Mouse (Mus musculus) olfactory bulb, adult 2 months (tissue): ENCODE data around the gene Vgll4. TPM values are rescaled to one million over a fixed set of nuclear protein-coding genes. Genes with fewer than 3 reads are reported as not detected.

Experiments
- H3K27ac ChIP-seq: fragments of 200-500 bp; 2 replicates; pipeline ENCODE4 v1.5.1; 2012; ENCODE audit warnings: low read depth, low read length; ENCODE audit not compliant: insufficient read depth
- H3K4me1 ChIP-seq: fragments of 200-500 bp; 2 replicates; pipeline ENCODE4 v1.6.1; 2012; ENCODE audit warnings: low read length; ENCODE audit not compliant: control insufficient read depth, insufficient read depth
- H3K4me3 ChIP-seq: fragments of 200-500 bp; 2 replicates; pipeline ENCODE4 v1.5.1; 2012; ENCODE audit warnings: mild to moderate bottlenecking, low read depth, low read length, moderate library complexity; ENCODE audit not compliant: insufficient read depth
- CTCF ChIP-seq: fragments of 200-500 bp; IDR thresholded peaks from 2 replicates; pipeline ENCODE4 v1.5.1; 2012; ENCODE audit warnings: low read depth, mild to moderate bottlenecking, low read length, moderate library complexity; ENCODE audit not compliant: insufficient read depth
- POLR2A ChIP-seq: fragments of 200-500 bp; IDR thresholded peaks from 2 replicates; pipeline ENCODE4 v1.6.1; 2012; ENCODE audit warnings: mild to moderate bottlenecking, low read depth, low read length, moderate library complexity; ENCODE audit not compliant: insufficient read depth
- WGBS: fragments of 180-500 bp; shearing (Covaris S2); methylation state at CpG from one replicate; pipeline ENCODE4 v1.1.7; 2018; 5-methylcytosine and 5-hydroxymethylcytosine counted together
- polyA plus RNA-seq: library from polyadenylated mRNA; stranded (reverse); fragments of >200 nt; gene quantifications from 2 replicates; pipeline ENCODE4 v1.2.4, GENCODE M21; 2012; ENCODE audit warnings: low replicate concordance; ENCODE audit not compliant: missing spikeins, insufficient read depth, insufficient read length

The Vgll4 gene
- polyA plus RNA-seq, 1 experiment = not detected

DNA sequence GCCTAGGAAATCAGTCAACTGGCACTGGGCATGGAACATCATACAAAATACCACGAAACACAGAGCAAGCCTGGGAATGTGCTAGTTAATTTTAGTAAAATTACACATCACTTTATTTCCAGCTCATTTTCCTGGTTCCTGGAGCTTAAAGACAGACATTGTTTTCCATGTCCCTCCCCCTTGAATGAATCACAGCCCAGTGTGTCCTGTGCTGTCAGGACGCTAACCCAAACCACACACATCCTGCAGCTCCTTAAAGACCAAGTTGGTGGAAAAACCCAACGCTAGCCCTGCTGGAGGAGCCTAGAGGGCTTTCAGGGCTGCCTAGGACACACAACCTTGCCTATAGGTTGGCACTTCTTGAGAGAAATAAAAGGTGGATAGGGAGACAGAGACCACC lies 103.7 kb downstream of the Vgll4 start:
- peak overlapping the region; percentile 77 for H3K27ac ChIP-seq

GRCm38 (mm10) chr6:114864421-114864820 lies 105.4 kb downstream of the Vgll4 start:
- no peak for TF ChIP-seq POLR2A
- TF ChIP-seq CTCF = no peak
- Histone ChIP-seq H3K4me3 (no peak overlapping the region), H3K4me1 (peaks cover 73% of the 10 kb centered on the region), H3K27ac (no peak overlapping the region)
- WGBS = 84% methylated on average over 8 of the region's 8 CpGs

More for the DNA sequence above, 103.7 kb downstream of the Vgll4 start:
- Histone ChIP-seq H3K4me1 (peaks cover 77% of the 10 kb centered on the region), H3K4me3 (no peak overlapping the region)
- TF ChIP-seq POLR2A (no peak), CTCF (no peak)
- WGBS = 14% methylated on average over 3 of the region's 3 CpGs

GRCm38 (mm10) chr6:114863501-114863900 lies 106.3 kb downstream of the Vgll4 start:
- H3K27ac ChIP-seq = no peak overlapping the region; the same call in 1 of the 2 replicates
- no peak overlapping the region for H3K4me3 ChIP-seq
- TF ChIP-seq POLR2A (no peak), CTCF (no peak)
- WGBS = 71% methylated on average over 5 of the region's 5 CpGs
- peaks cover 72% of the 10 kb centered on the region for H3K4me1 ChIP-seq

- no peak overlapping the region for H3K4me3 ChIP-seq
- H3K4me1 ChIP-seq = peaks cover 75% of the 10 kb centered on the region
- WGBS = 77% methylated on average over 9 of the region's 9 CpGs
- no peak for TF ChIP-seq CTCF
- TF ChIP-seq POLR2A = no peak
- H3K27ac ChIP-seq = 0 out of 2 replicates have a peak overlapping the region, but pooled peaks have one; percentile 13
Observed at GRCm38 (mm10) chr6:114862046-114862445, 107.7 kb downstream of the Vgll4 start.

GRCm38 (mm10) chr6:114861591-114861990 lies 108.2 kb downstream of the Vgll4 start:
- TF ChIP-seq POLR2A (no peak), CTCF (no peak)
- Histone ChIP-seq H3K27ac (peak overlapping the region; percentile 38), H3K4me1 (peaks cover 70% of the 10 kb centered on the region), H3K4me3 (no peak overlapping the region)
- 56% methylated on average over 9 of the region's 9 CpGs for WGBS

DNA sequence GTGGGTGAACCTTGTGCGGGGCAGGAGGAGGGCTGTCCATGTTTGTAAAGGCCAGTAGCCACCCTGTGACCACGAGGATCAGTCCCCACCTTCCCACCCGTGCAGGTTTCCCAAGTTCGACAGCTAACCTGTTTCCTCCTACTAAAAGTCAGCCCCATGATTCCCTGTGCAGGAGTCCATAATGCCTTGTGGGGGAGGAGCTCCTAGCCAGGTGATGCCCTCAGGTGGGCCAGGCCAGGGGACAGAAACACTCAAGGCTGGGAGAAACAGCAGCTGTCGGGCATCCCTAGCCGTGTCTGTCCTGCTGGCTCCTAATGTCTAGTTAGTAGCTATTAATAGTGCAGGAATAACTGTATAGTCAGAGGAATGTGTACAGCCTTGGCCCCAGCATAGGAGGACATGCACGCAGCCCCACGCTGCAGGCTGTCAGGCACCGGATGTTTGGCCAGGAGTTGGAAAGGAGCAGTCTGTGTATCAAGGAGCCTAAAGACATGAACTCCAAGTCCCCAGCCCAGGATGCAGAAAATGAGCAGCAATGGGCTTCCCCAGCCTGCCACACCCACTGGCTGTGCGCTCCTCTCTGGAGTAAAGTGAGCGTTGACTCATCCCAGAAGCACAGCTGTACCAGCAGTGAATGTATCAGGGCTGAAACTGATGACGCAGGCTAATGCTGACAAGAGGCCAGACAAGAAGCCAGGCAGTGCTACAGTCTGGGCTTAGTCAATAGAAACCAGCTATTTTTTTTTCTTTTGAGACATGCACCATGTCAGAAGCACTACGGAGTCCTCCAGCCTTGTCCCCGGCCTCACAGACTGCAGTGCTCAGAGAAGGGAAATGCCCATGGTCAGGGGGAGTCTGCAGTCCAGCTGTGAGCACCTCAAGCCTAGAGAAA lies 108.9 kb downstream of the Vgll4 start:
- Histone ChIP-seq H3K4me3 (no peak overlapping the region), H3K4me1 (peaks cover 64% of the 10 kb centered on the region), H3K27ac (peak overlapping the region; percentile 38)
- 38% methylated on average over 14 of the region's 14 CpGs for WGBS
- TF ChIP-seq CTCF (no peak), POLR2A (no peak)

- no peak overlapping the region for H3K27ac ChIP-seq
Observed at GRCm38 (mm10) chr6:114858722-114859053, 111.1 kb downstream of the Vgll4 start.

DNA sequence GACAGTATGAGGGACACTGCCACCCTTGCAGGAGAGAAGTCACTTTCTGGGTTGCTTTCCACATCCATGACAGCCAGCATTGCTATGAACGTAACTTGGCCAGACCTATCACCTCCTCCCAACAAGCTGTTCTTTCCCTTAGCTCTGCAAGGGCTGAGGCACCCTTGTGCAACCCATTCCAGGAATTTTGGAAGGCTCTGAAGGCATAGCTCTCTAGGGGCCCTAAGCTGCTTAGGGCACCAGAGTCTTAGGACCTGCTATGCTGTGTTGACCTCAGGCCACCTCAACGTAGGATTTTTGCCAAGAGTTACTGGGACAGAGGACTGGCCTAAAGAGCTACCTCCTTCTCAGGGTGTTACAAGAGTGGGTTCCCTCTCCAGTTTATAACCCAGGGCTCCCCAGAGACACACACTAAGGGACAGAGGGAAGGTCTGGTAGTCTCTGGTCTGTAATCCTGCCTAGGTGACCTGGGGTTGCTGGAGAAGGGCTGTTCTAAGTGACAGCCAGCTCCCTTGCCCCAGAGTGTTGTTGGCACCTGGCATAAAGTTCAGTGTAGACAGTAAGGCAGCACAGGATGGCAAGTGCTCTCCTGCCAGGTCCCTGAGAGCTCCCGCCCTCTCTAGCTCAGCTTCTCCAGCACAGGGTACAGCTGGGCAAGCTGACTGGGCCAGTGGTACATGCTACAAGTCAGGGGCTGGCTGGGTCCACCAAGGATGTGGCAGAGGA lies 111.6 kb downstream of the Vgll4 start:
- Histone ChIP-seq H3K4me1 (peaks cover 47% of the 10 kb centered on the region), H3K27ac (no peak overlapping the region)

More at GRCm38 (mm10) chr6:114858722-114859053, 111.1 kb downstream of the Vgll4 start:
- 65% methylated on average over 4 of the region's 4 CpGs for WGBS
- TF ChIP-seq POLR2A (no peak), CTCF (no peak)
- H3K4me3 ChIP-seq = no peak overlapping the region
- peaks cover 45% of the 10 kb centered on the region for H3K4me1 ChIP-seq

GRCm38 (mm10) chr6:114856501-114856900 lies 113.3 kb downstream of the Vgll4 start:
- no peak overlapping the region for H3K27ac ChIP-seq
- TF ChIP-seq POLR2A (no peak), CTCF (no peak)
- WGBS = 95% methylated on average over 4 of the region's 4 CpGs
- H3K4me1 ChIP-seq = peaks cover 45% of the 10 kb centered on the region
- no peak overlapping the region for H3K4me3 ChIP-seq

More for the DNA sequence above, 111.6 kb downstream of the Vgll4 start:
- 90% methylated on average over 3 of the region's 3 CpGs for WGBS
- no peak for TF ChIP-seq CTCF
- no peak for TF ChIP-seq POLR2A
- H3K4me3 ChIP-seq = no peak overlapping the region
